Mouse (Mus musculus) liver, postnatal 0 days (tissue): ENCODE measurements around the gene Slc35c2.

Source experiments
- CTCF ChIP-seq: sonication (generic); IDR thresholded peaks from 2 replicates; pipeline ENCODE4 v1.5.1; 2016; ENCODE audit warnings: antibody characterized with exemption, low read depth
- EP300 ChIP-seq: IDR thresholded peaks from 2 replicates; pipeline ENCODE4 v1.6.1; 2016; ENCODE audit warnings: antibody characterized with exemption, low read depth, mild to moderate bottlenecking

GRCm38 (mm10) chr2:165262274-165262990 is 25.2 kb downstream of the Slc35c2 start:
- TF ChIP-seq CTCF (no peak), EP300 (no peak)
